Mouse (Mus musculus) forebrain, embryonic 14.5 days (tissue): Measurements from ENCODE around the gene Pigz. TPM values are rescaled to one million over a fixed set of nuclear protein-coding genes. Genes with fewer than 3 reads are reported as not detected.
A peak's percentile ranks its signal among the peaks of the same experiment; 100 is the strongest.

Source experiments
- ATAC-seq: fragments of 200-750 bp; cut with Nextera tagmentation; 2 replicates; pipeline ENCODE4 v1.8.0; 2017; ENCODE audit warnings: mild to moderate bottlenecking, moderate library complexity
- DNase-seq: peaks from one replicate; pipeline ENCODE4 v3.0.0-alpha.2; 2015; ENCODE audit warnings: low spot score
- H3K27ac ChIP-seq: fragments of 300-500 bp; sonication (generic); 2 replicates; pipeline ENCODE4 v1.5.1; 2014; ENCODE audit warnings: low read depth, mild to moderate bottlenecking, control low read depth, low read length, moderate library complexity
- H3K27me3 ChIP-seq: fragments of 300-500 bp; sonication (generic); replicated peaks from 2 replicates; pipeline ENCODE4 v1.6.1; 2014; ENCODE audit warnings: low read length, control low read depth, mixed read lengths; ENCODE audit not compliant: control insufficient read depth, insufficient read depth
- H3K36me3 ChIP-seq: fragments of 300-500 bp; sonication (generic); 2 replicates; pipeline ENCODE4 v1.6.1; 2014; ENCODE audit warnings: low read length, control low read depth; ENCODE audit not compliant: control insufficient read depth, insufficient read depth
- H3K4me1 ChIP-seq: fragments of 300-500 bp; sonication (generic); 2 replicates; pipeline ENCODE4 v1.6.1; 2014; ENCODE audit warnings: antibody characterized with exemption, low read length, control low read depth; ENCODE audit not compliant: control insufficient read depth, insufficient read depth
- H3K4me2 ChIP-seq: fragments of 300-500 bp; sonication (generic); 2 replicates; pipeline ENCODE4 v1.6.1; 2014; ENCODE audit warnings: mild to moderate bottlenecking, control low read depth, low read length
- H3K4me3 ChIP-seq: fragments of 300-500 bp; sonication (generic); 2 replicates; pipeline ENCODE4 v1.5.1; 2014; ENCODE audit warnings: low read depth, low read length, control low read depth
- H3K9ac ChIP-seq: fragments of 300-500 bp; sonication (generic); 2 replicates; pipeline ENCODE4 v1.6.1; 2014; ENCODE audit warnings: mild to moderate bottlenecking, low read length, control low read depth, moderate library complexity
- H3K9me3 ChIP-seq: fragments of 300-500 bp; sonication (generic); replicated peaks from 2 replicates; pipeline ENCODE4 v1.6.1; 2016; ENCODE audit warnings: low read length, control low read depth, mixed read lengths; ENCODE audit not compliant: control insufficient read depth
- WGBS: fragments of 180-500 bp; shearing (Covaris S2); extraction: QIAGEN DNeasy Blood & Tissue Kit; methylation state at CpG from one replicate; pipeline ENCODE4 v1.1.7; 2014; 5-methylcytosine and 5-hydroxymethylcytosine counted together
- microRNA-seq: library from miRNA; unstranded; fragments of <30 nt; microRNA quantifications from one replicate; pipeline ENCODE4, GENCODE M21; 2016
- polyA plus RNA-seq: library from polyadenylated mRNA; unstranded; fragments of >200 nt; fragmentation: Nextera tagmentation; extraction: Ambion mirVana; gene quantifications from 2 replicates; pipeline ENCODE4 v1.2.1, GENCODE M21; 2014

The Pigz gene
- polyA plus RNA-seq, 1 experiment from 2014 or later = 2.2 TPM

DNA sequence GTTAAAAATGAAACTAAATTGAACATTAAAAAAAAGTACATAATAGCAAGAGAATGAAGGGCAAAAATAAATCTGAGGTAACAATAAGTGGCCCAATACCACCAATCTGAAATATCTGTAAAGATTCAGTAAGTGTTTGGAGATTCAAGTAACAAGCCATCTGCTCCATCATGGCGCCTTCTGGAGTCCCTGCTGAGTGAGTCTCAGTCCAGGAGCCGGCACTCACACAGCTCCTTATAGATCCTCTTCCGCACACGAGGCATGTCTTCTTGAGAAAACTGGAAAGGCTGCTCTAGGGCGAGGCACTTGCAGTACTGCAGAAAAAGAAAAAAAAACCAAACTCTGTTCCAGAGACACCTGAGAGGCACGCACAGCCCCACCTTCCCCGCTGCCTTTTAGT, 29.6 kb downstream of the Pigz start:
- Histone ChIP-seq H3K9me3 (no peaks in the 10 kb centered on the region), H3K27me3 (no peaks in the 10 kb centered on the region), H3K4me1 (no peaks in the 10 kb centered on the region), H3K36me3 (peaks cover 76% of the 10 kb centered on the region), H3K4me2 (no peak overlapping the region), H3K27ac (peak overlapping the region; percentile 27; the same call in 1 of the 2 replicates), H3K4me3 (no peak overlapping the region), H3K9ac (no peak overlapping the region)
- DNase-seq (peak; percentile 49), ATAC-seq (no peak; the same call in 1 of the 2 replicates)
- WGBS = 77% methylated on average over 7 of the region's 7 CpGs

DNA sequence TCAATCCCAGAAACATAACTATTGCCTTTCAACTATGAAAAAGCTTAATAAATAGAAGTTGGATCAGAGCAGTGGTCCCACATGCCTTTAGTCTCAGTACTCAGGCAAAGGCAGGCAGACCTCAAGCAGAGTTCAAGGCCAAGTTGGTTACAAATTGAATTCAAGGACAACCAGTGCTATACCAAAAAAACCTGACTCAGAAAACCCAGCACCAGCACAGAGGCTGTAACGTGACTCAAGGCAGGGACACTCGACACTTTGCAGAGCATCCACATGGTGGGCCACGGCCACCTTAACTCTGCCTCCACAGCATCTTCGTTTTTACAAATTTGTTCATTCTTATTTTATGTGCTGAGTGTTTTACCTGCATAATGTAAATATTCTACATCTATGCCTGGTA, 41.6 kb downstream of the Pigz start:
- 93% methylated on average over 4 of the region's 4 CpGs for WGBS
- DNase-seq = no peak
- no peaks in the 10 kb centered on the region for H3K9me3 ChIP-seq
- no peaks in the 10 kb centered on the region for H3K27me3 ChIP-seq
- H3K36me3 ChIP-seq = peaks cover 51% of the 10 kb centered on the region
- H3K9ac ChIP-seq = no peak overlapping the region
- no peaks in the 10 kb centered on the region for H3K4me1 ChIP-seq
- H3K4me2 ChIP-seq = no peak overlapping the region
- ATAC-seq = no peak
- no peak overlapping the region for H3K27ac ChIP-seq
- no peak overlapping the region for H3K4me3 ChIP-seq

DNA sequence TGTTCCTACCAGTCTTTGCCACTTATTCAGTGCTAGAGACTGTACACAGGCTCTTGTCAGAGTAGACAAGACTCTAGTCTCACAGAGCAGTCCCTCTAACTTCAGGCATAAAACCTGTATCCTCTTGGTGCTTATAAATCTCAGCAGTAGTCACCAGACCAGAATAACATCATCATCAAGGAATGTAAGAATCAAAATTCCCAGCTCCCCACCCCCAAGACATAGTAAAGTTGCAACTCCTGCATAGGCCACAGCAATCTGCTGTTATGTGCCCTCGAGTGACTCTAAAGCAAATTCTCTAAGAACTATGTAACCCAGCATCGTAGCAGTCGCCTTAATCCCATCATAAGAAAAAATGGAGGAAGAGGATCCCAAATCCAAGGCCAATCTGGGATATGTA, 45.9 kb downstream of the Pigz start:
- Histone ChIP-seq H3K4me2 (no peak overlapping the region), H3K9ac (no peak overlapping the region), H3K36me3 (peaks cover 43% of the 10 kb centered on the region), H3K27ac (no peak overlapping the region), H3K27me3 (no peaks in the 10 kb centered on the region), H3K4me3 (no peak overlapping the region), H3K4me1 (no peaks in the 10 kb centered on the region), H3K9me3 (no peaks in the 10 kb centered on the region)
- no peak for ATAC-seq
- WGBS = 95% methylated on average over 3 of the region's 3 CpGs
- DNase-seq = no peak

DNA sequence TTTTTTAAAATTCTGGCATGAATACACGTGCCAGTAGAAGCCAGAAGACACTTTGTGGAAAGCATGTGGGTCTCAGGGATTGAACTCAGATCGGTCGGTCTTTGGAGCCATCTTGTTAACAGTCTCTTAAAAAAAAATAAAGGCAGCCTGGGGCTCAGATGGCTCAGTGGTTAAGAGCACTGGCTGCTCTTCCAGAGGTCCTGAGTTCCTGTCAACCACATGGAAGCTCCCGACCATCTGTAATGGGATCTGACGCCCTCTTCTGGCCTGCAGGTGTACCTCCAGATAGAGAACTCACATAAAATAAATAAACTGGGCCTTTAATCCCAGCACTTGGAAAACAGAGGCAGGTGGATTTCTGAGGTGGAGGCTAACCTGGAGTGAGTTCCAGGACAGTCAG, 47.3 kb downstream of the Pigz start:
- ATAC-seq (no peak), DNase-seq (no peak)
- no peak overlapping the region for H3K4me3 ChIP-seq
- H3K27ac ChIP-seq = no peak overlapping the region
- no peaks in the 10 kb centered on the region for H3K27me3 ChIP-seq
- no peak overlapping the region for H3K9ac ChIP-seq
- H3K4me2 ChIP-seq = no peak overlapping the region
- H3K36me3 ChIP-seq = peaks cover 42% of the 10 kb centered on the region
- no peaks in the 10 kb centered on the region for H3K9me3 ChIP-seq
- WGBS = 82% methylated on average over 5 of the region's 5 CpGs
- H3K4me1 ChIP-seq = no peaks in the 10 kb centered on the region

DNA sequence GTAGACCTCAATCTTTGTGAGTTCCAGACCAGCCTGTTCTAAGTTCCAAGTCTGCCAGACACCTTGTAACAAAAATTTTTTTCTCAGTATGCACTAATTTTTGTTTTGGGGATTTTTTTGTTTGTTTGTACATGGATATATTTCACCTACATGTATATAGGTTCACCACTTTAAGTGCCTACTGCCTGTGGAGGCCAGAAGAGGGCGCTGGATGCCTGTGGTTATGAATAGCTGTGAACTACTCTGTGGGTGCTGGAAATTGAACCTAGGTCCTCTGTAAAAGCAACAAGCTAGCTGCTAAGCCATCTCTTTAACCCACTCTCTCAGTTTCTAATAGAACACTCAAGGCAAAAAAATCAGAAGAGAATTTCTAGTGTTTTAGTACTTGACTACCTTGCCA, 58.4 kb downstream of the Pigz start:
- no peaks in the 10 kb centered on the region for H3K9me3 ChIP-seq
- H3K4me2 ChIP-seq = no peak overlapping the region
- ATAC-seq = no peak
- H3K4me3 ChIP-seq = no peak overlapping the region
- DNase-seq = no peak
- H3K27me3 ChIP-seq = no peaks in the 10 kb centered on the region
- H3K9ac ChIP-seq = no peak overlapping the region
- 63% methylated on average over 1 of the region's 1 CpGs for WGBS
- no peaks in the 10 kb centered on the region for H3K4me1 ChIP-seq
- H3K36me3 ChIP-seq = peaks cover 34% of the 10 kb centered on the region
- no peak overlapping the region for H3K27ac ChIP-seq

DNA sequence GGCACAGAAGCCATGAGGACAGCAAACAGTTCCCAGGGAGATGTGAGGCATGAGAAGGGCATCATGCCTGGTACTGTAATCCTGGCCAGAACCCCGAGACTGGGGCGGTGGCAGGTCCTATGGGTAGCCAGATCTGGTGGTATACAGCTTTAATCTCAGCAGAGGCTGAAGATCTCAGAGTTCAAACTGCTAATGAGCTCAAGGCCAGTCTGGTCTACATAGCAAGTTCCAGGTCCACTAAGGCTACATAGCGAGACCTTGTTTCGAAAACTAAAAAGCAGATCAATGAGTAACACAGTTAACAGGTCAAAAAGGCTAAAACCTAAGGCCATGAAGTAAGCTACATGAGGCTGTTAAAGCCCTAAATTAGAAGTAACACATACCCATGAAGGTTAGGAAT, 59.5 kb downstream of the Pigz start:
- H3K4me2 ChIP-seq = no peak overlapping the region
- no peak overlapping the region for H3K9ac ChIP-seq
- no peaks in the 10 kb centered on the region for H3K27me3 ChIP-seq
- no peak overlapping the region for H3K4me3 ChIP-seq
- DNase-seq (no peak), ATAC-seq (no peak)
- 95% methylated on average over 4 of the region's 4 CpGs for WGBS
- no peak overlapping the region for H3K27ac ChIP-seq
- H3K36me3 ChIP-seq = peaks cover 29% of the 10 kb centered on the region
- no peaks in the 10 kb centered on the region for H3K9me3 ChIP-seq
- H3K4me1 ChIP-seq = no peaks in the 10 kb centered on the region

DNA sequence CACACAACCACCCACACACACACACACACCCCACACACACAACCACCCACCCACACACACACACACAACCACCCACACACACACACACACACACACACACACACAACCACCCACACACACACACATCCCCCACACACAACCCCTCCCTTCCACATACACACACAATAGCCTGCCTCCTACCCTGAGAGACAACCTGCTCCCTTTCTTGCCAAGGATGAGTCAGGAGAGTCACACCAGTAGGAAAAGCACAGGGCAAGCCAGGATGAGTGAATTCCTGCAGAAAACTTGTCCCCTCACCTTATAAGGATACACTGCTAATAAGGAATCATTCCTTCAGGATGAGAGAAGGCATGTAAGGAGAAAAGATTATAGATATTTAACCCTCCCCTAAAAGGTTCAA, 60.3 kb downstream of the Pigz start:
- H3K36me3 ChIP-seq = peaks cover 22% of the 10 kb centered on the region
- no peaks in the 10 kb centered on the region for H3K27me3 ChIP-seq
- no peak overlapping the region for H3K4me2 ChIP-seq
- H3K4me1 ChIP-seq = no peaks in the 10 kb centered on the region
- no peak overlapping the region for H3K27ac ChIP-seq
- H3K9ac ChIP-seq = no peak overlapping the region
- DNase-seq = no peak
- no peak for ATAC-seq
- H3K4me3 ChIP-seq = no peak overlapping the region
- no peaks in the 10 kb centered on the region for H3K9me3 ChIP-seq

Small RNA genes lying within 50 kb of the gene (microRNA-seq; reads per million reads assigned to microRNA genes)
- gene Gm26269 = not detected

Other genes starting within 250 kb of the Pigz start
- gene Meltf, start 55.0 kb upstream of the Pigz start, polyA plus RNA-seq = 0.04 and 0.09 TPM in 2 replicates
- gene 0610012G03Rik, start 14.6 kb downstream of the Pigz start, polyA plus RNA-seq = 127 and 136 TPM in 2 replicates
- 103 and 116 TPM in 2 replicates for gene Ncbp2, start 14.7 kb downstream of the Pigz start, polyA plus RNA-seq
- 7.5 and 9.5 TPM in 2 replicates for gene Senp5, start 69.4 kb downstream of the Pigz start, polyA plus RNA-seq
- 39.3 and 45.9 TPM in 2 replicates for gene Pak2, start 145.5 kb downstream of the Pigz start, polyA plus RNA-seq
- 141 and 159 TPM in 2 replicates for gene Pigx, start 165.9 kb downstream of the Pigz start, polyA plus RNA-seq
- gene Cep19, start 165.9 kb downstream of the Pigz start, polyA plus RNA-seq = 49.8 and 54.1 TPM in 2 replicates
- 7.9 and 10.6 TPM in 2 replicates for gene Nrros, start 231.7 kb downstream of the Pigz start, polyA plus RNA-seq
- gene Bex6, start 246.0 kb downstream of the Pigz start, polyA plus RNA-seq = not detected in 2 replicates